Mouse (Mus musculus): ENCODE results near the gene G430095P16Rik.

G430095P16Rik gene

GRCm38 (mm10) chr8:84771000-84771687 lies 48.3 kb downstream of the G430095P16Rik start:
- no peak for DNase-seq (ENCODE audit: low spot score)

GRCm38 (mm10) chr8:84771941-84772378 lies 49.2 kb downstream of the G430095P16Rik start:
- DNase-seq (ENCODE audit: low spot score) = no peak

- DNase-seq (ENCODE audit: low spot score) = no peak
Observed at GRCm38 (mm10) chr8:84772628-84773027, 49.8 kb downstream of the G430095P16Rik start.

- DNase-seq (ENCODE audit: low spot score) = no peak
Observed at GRCm38 (mm10) chr8:84773304-84773703, 50.5 kb downstream of the G430095P16Rik start.

GRCm38 (mm10) chr8:84773833-84774232 lies 51.0 kb downstream of the G430095P16Rik start:
- no peak for DNase-seq (ENCODE audit: low spot score)

- no peak for DNase-seq (ENCODE audit: low spot score)
Observed at GRCm38 (mm10) chr8:84774473-84774911, 51.7 kb downstream of the G430095P16Rik start.

GRCm38 (mm10) chr8:84775105-84775591 lies 52.3 kb downstream of the G430095P16Rik start:
- no peak for DNase-seq (ENCODE audit: low spot score)

GRCm38 (mm10) chr8:84775621-84776113 lies 52.9 kb downstream of the G430095P16Rik start:
- no peak for DNase-seq (ENCODE audit: low spot score)
